Mouse (Mus musculus) erythroblast, adult 5-6 weeks (primary cell): ENCODE results near the gene Olfr1448. TPM values are rescaled to one million over a fixed set of nuclear protein-coding genes. Genes with fewer than 3 reads are reported as not detected.
"Not testable (repeated sequence)": the region's sequence is repeated elsewhere in the genome, so short reads cannot be mapped to it uniquely, and the experiment has no call there.

Source experiments
- ATAC-seq: replicated peaks from 2 replicates; pipeline ENCODE4 v1.8.0; 2016; ENCODE audit warnings: moderate number of reproducible peaks, mild to moderate bottlenecking, moderate TSS enrichment, inconsistent platforms; ENCODE audit not compliant: poor library complexity, low FRiP score, severe bottlenecking
- total RNA-seq, 2 experiments: library from RNA; stranded (forward) in 1 of 2; stranded (reverse) in 1 of 2; fragments of 150-400 nt in 1 of 2; fragments of 200-764, 138-1000 nt in 1 of 2; gene quantifications; 2 replicates each; pipeline versions ENCODE4 v1.2.3 to v1.2.4; 2015 to 2017; ENCODE audit warnings: low replicate concordance in 2 of 2

Gene Olfr1448
- total RNA-seq (2015; ENCODE audit: low replicate concordance) (not detected in 2 replicates), total RNA-seq (2017; ENCODE audit: low replicate concordance) (0.42 TPM in 1 of 2 replicates, not detected in the other)

DNA sequence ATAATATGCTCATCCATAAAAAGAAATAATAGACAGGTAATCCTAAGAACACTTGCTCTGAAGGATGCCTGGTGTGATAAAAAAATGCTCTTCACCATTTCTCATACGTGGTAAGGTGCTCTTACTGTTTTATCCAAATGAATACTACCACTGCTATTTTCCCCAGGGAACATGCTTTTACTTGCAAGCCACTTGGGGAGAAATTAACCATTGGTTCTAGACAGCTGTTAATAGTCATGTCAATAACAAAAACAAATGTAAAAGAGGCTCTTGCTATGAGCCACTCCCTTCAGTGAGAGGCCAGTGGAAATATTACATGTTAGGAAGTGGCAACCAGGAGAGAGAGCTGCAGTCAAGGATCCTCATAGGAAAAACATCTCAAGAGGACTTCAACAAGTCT, at the start of gene Olfr1448:
Olfr1448 (minus strand) TSS at position 101 of the 400 bp plus-strand sequence.
- ATAC-seq: no peak

DNA sequence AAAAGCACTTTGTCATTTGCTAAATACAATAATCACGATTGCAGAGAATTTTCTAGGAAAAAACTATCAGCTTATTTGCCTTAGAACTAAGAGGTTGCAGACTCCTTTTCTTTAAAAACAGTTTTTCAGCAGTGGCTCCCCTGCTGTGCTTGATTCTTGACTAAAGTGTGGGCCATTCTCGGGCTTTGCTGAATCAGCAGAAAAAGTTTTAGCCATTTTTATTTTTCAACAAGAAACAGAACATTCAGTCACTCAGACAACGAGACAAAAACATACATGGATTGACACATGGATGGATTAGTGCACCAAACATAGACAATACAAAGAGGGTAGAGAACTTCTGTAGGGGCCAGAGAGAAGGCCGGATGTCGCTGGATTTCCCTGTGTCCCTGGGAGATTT, 45.9 kb upstream of the Olfr1448 start:
- ATAC-seq: not testable (repeated sequence)

DNA sequence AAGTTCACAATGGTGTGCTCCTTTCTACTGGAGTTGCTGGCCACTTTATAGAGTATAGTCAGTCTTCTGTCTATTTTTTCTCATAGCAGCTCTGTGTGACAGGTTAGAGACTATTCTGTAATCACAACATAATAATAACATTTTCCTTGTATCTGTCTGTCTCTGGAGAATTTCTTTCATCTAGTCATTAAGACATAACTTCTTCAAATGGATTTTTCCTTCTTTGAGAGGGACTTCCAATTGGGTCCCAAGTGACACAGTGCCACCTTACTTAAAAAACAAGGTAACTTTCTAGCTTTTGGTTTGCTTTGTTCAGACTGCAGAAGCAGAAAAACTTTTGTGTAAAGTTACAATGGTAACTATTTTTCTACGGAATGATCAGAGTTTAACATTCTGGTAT, 25.7 kb upstream of the Olfr1448 start, which contains the start of gene Olfr1450:
Olfr1450 (plus strand) TSS at position 301 of the 400 bp plus-strand sequence.
- no peak for ATAC-seq

DNA sequence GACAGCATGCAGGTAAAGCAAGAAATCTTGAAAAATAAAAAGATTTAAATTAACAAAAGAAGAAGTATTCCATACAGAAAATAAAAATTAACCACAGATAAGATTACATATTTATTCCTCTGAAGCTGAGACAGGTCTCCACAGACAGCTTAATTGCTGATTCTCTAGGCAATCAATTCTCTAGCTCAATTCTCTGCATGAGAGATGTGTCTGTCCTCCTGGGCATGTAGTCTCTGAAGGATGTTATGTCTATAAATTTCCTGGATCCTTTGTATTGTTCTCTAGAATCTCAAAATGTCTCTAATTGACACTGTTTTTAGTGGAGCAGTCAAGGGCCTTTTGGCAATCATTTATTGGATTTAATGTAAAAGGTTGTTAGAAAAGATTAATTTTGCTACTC, 6.3 kb upstream of the Olfr1448 start, which contains the start of gene Olfr1449:
Olfr1449 (plus strand) TSS at position 301 of the 400 bp plus-strand sequence.
- ATAC-seq: no peak

DNA sequence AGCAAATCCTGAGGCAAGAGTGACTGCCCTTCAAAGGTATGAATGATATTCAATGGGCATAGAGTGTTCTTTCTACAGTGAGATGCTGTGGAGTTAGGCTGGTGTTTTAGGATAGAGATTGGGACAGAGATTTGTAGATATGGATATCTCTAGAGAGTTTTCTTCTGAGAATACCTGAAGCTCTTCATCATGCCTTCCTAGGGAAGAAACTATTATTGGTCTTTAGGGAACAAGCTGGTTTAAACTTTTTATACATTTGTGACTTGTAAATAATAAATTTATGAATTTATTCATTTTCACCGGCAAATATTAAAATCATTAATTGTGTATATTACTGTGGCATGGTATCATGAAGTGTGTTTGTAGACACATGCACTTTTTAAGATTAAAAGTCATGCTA, 20.6 kb downstream of the Olfr1448 start, which contains the start of gene Olfr1447:
Olfr1447 (minus strand) TSS at position 101 of the 400 bp plus-strand sequence.
- ATAC-seq: no peak

DNA sequence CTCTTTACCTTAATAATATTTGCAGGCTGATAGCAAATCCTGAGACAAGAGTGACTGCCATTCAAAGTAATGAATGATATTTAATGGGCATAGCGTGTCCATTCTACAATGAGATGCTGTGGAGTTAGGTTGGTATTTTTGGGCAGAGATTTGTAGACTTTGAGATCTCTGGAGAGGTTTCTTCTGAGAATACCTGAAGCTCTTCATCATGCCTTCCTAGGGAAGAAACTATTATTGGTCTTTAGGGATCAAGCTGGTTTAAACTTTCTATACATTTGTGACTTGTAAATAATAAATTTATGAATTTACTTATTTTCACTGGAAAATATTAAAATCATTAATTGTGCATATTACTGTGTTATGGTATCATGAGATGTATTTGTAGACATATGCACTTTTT, 30.8 kb downstream of the Olfr1448 start, which contains the start of gene Olfr1446:
Olfr1446 (minus strand) TSS at position 101 of the 400 bp plus-strand sequence.
- no peak for ATAC-seq

DNA sequence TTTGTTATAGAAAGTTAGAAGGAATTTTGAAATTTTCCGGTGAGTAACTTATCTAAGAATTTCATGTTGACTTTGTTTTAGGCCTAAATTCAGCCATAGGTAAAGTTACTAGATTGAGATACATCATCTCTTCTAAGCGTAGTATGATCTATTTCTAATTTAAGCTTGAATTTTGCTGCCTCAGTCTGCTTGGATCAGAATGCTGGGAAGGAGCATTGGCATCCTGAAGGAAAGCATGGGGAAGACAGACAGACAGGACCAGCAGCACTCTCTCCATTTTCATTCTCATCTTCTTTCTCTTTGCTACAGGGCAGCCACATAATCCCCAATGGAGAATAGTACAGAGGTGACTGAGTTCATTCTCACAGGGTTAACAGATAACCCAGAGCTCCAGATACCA, 40.7 kb downstream of the Olfr1448 start, which contains the start of gene Olfr1445:
Olfr1445 (plus strand) TSS at position 301 of the 400 bp plus-strand sequence.
- no peak for ATAC-seq

Other genes with a start within 250 kb of the Olfr1448 start
- gene Olfr1443, start 246.3 kb downstream of the Olfr1448 start, total RNA-seq (2015; ENCODE audit: low replicate concordance): not detected in 2 replicates
- gene Olfr1443, start 246.3 kb downstream of the Olfr1448 start, total RNA-seq (2017; ENCODE audit: low replicate concordance): not detected in 2 replicates
- not detected in 2 replicates for gene Keg1, start 228.6 kb downstream of the Olfr1448 start, total RNA-seq (2015; ENCODE audit: low replicate concordance)
- gene Keg1, start 228.6 kb downstream of the Olfr1448 start, total RNA-seq (2017; ENCODE audit: low replicate concordance): not detected in 2 replicates
- gene Cntf, start 158.8 kb downstream of the Olfr1448 start, total RNA-seq (2015; ENCODE audit: low replicate concordance): 7.5 TPM in 1 of 2 replicates, not detected in the other
- not detected in 2 replicates for gene Cntf, start 158.8 kb downstream of the Olfr1448 start, total RNA-seq (2017; ENCODE audit: low replicate concordance)
- 21.7 and 24.5 TPM in 2 replicates for gene Zfp91, start 128.3 kb downstream of the Olfr1448 start, total RNA-seq (2015; ENCODE audit: low replicate concordance)
- gene Zfp91, start 128.3 kb downstream of the Olfr1448 start, total RNA-seq (2017; ENCODE audit: low replicate concordance): 34.2 and 51.3 TPM in 2 replicates
- gene Lpxn, start 128.2 kb downstream of the Olfr1448 start, total RNA-seq (2015; ENCODE audit: low replicate concordance): 3.8 and 5.6 TPM in 2 replicates
- gene Lpxn, start 128.2 kb downstream of the Olfr1448 start, total RNA-seq (2017; ENCODE audit: low replicate concordance): 3.3 and 4.3 TPM in 2 replicates
- not detected in 2 replicates for gene Gm5244, start 77.7 kb downstream of the Olfr1448 start, total RNA-seq (2015; ENCODE audit: low replicate concordance)
- gene Gm5244, start 77.7 kb downstream of the Olfr1448 start, total RNA-seq (2017; ENCODE audit: low replicate concordance): not detected in 2 replicates
- not detected in 2 replicates for gene Olfr1444, start 67.1 kb downstream of the Olfr1448 start, total RNA-seq (2015; ENCODE audit: low replicate concordance)
- gene Olfr1444, start 67.1 kb downstream of the Olfr1448 start, total RNA-seq (2017; ENCODE audit: low replicate concordance): not detected in 2 replicates
- gene Olfr1445, start 40.6 kb downstream of the Olfr1448 start, total RNA-seq (2015; ENCODE audit: low replicate concordance): not detected in 2 replicates
- not detected in 2 replicates for gene Olfr1445, start 40.6 kb downstream of the Olfr1448 start, total RNA-seq (2017; ENCODE audit: low replicate concordance)
- gene Olfr1446, start 30.9 kb downstream of the Olfr1448 start, total RNA-seq (2015; ENCODE audit: low replicate concordance): not detected in 2 replicates
- 0.42 TPM in 1 of 2 replicates, not detected in the other for gene Olfr1446, start 30.9 kb downstream of the Olfr1448 start, total RNA-seq (2017; ENCODE audit: low replicate concordance)
- gene Olfr1447, start 20.7 kb downstream of the Olfr1448 start, total RNA-seq (2015; ENCODE audit: low replicate concordance): not detected in 2 replicates
- gene Olfr1447, start 20.7 kb downstream of the Olfr1448 start, total RNA-seq (2017; ENCODE audit: low replicate concordance): not detected in 2 replicates
- gene Olfr1449, start 6.4 kb upstream of the Olfr1448 start, total RNA-seq (2015; ENCODE audit: low replicate concordance): not detected in 2 replicates
- gene Olfr1449, start 6.4 kb upstream of the Olfr1448 start, total RNA-seq (2017; ENCODE audit: low replicate concordance): not detected in 2 replicates
- not detected in 2 replicates for gene Olfr1450, start 25.8 kb upstream of the Olfr1448 start, total RNA-seq (2015; ENCODE audit: low replicate concordance)
- not detected in 2 replicates for gene Olfr1450, start 25.8 kb upstream of the Olfr1448 start, total RNA-seq (2017; ENCODE audit: low replicate concordance)
- not detected in 2 replicates for gene Olfr1451, start 70.6 kb upstream of the Olfr1448 start, total RNA-seq (2015; ENCODE audit: low replicate concordance)
- not detected in 2 replicates for gene Olfr1451, start 70.6 kb upstream of the Olfr1448 start, total RNA-seq (2017; ENCODE audit: low replicate concordance)
- not detected in 2 replicates for gene Olfr1453, start 103.9 kb upstream of the Olfr1448 start, total RNA-seq (2015; ENCODE audit: low replicate concordance)
- 0.98 TPM in 1 of 2 replicates, not detected in the other for gene Olfr1453, start 103.9 kb upstream of the Olfr1448 start, total RNA-seq (2017; ENCODE audit: low replicate concordance)
- gene Olfr1454, start 136.2 kb upstream of the Olfr1448 start, total RNA-seq (2015; ENCODE audit: low replicate concordance): not detected in 2 replicates
- gene Olfr1454, start 136.2 kb upstream of the Olfr1448 start, total RNA-seq (2017; ENCODE audit: low replicate concordance): not detected in 2 replicates
- gene Olfr1457, start 173.5 kb upstream of the Olfr1448 start, total RNA-seq (2015; ENCODE audit: low replicate concordance): not detected in 2 replicates
- gene Olfr1457, start 173.5 kb upstream of the Olfr1448 start, total RNA-seq (2017; ENCODE audit: low replicate concordance): not detected in 2 replicates
- gene Olfr1458, start 182.4 kb upstream of the Olfr1448 start, total RNA-seq (2015; ENCODE audit: low replicate concordance): not detected in 2 replicates
- gene Olfr1458, start 182.4 kb upstream of the Olfr1448 start, total RNA-seq (2017; ENCODE audit: low replicate concordance): not detected in 2 replicates
- not detected in 2 replicates for gene Olfr1459, start 225.1 kb upstream of the Olfr1448 start, total RNA-seq (2015; ENCODE audit: low replicate concordance)
- gene Olfr1459, start 225.1 kb upstream of the Olfr1448 start, total RNA-seq (2017; ENCODE audit: low replicate concordance): 0.56 TPM in 1 of 2 replicates, not detected in the other
- gene Olfr1461, start 238.6 kb upstream of the Olfr1448 start, total RNA-seq (2015; ENCODE audit: low replicate concordance): not detected in 2 replicates
- gene Olfr1461, start 238.6 kb upstream of the Olfr1448 start, total RNA-seq (2017; ENCODE audit: low replicate concordance): 0.28 TPM in 1 of 2 replicates, not detected in the other